9 mouse cellular contexts compared by ENCODE assay signal in the genomic region with DNA sequence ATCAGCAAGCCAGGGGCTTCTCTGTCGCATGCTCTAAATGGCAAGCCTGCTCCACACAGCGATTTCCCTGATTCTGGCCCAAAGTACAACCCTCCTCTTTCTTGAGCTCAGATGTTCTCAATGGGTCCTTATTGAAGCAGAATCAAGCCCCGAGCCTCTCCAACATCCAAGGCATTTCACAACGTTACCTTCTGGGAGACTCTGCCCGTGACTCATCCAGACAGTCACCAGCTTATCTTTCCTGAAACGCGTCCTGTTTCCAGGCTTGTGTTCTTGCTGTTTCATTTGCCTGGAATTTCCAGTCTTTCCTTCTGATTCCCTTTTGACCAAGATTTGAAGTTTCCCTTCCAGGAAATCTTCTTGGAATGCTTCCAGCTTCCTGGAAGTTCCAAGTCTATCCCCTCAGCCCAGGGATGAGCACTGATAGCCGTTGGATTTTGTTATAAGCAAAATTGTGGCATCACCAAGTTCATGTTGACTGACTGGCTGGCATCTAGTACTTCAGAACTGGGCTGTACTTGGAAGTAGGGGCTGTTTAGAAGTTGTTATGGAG. TPM values are rescaled to one million over a fixed set of nuclear protein-coding genes. Genes with fewer than 3 reads are reported as not detected.
DNase-seq lines count a peak whose midpoint lies in the region; ATAC-seq and TF ChIP-seq lines count a peak whose summit lies in the region.
"Had no signal": no experiment of that assay in that cellular context is flagged by ENCODE, and none has a peak within 500 bp of the region (broad histone marks: within the 10 kb centered on the region; RNA-seq: fewer than 3 reads in every experiment).

No protein-coding gene starts in this region.

- no peak for TF ChIP-seq CTCF in thymus, adult 2 months (IDR thresholded peaks at IDR 0.05; ENCODE audit: borderline replicate concordance, control insufficient read depth, extremely low read depth, insufficient read depth, low read length, poor library complexity)

- H3K4me1 ChIP-seq in thymus, adult 2 months (replicated peaks; ENCODE audit: control insufficient read depth, insufficient read depth, low read length), result peaks cover 12% of the 10 kb centered on the region
- peaks cover 44% of the 10 kb centered on the region for H3K4me1 ChIP-seq in forebrain, embryonic 10.5 days
- H3K4me1 ChIP-seq in midbrain, embryonic 13.5 days (replicated peaks), result peaks cover 15% of the 10 kb centered on the region

- WGBS in thymus, adult 2 months, result 85% methylated on average over 8 of the region's 8 CpGs
- 43% methylated on average over 8 of the region's 8 CpGs for WGBS in forebrain, embryonic 10.5 days
- WGBS in midbrain, embryonic 13.5 days, result 46% methylated on average over 8 of the region's 8 CpGs

- no peak for DNase-seq in thymus, adult 2 months
- DNase-seq in thymus, postnatal 25 days, result no peak
- DNase-seq in forebrain, embryonic 10.5 days (ENCODE audit: extremely low spot score, low spot score), result no peak
- peak; percentile 11 for DNase-seq in induced T-regulatory cell, adult 2 months (ENCODE audit: low read depth)
- DNase-seq in cerebellum, adult 8-10 months, result no peak

- TF ChIP-seq POLR2A in thymus, adult 2 months (IDR thresholded peaks at IDR 0.05; ENCODE audit: control insufficient read depth, extremely low read depth, insufficient read depth, low read length, poor library complexity), result no peak

- H3K36me3 ChIP-seq in thymus, adult 2 months (ENCODE audit: control insufficient read depth, insufficient read depth, low read length), result no peaks in the 10 kb centered on the region
- H3K36me3 ChIP-seq in forebrain, embryonic 10.5 days (replicated peaks), result no peaks in the 10 kb centered on the region
- H3K36me3 ChIP-seq in midbrain, embryonic 13.5 days, result no peaks in the 10 kb centered on the region

- H3K9me3 ChIP-seq in forebrain, embryonic 10.5 days, result no peaks in the 10 kb centered on the region
- no peaks in the 10 kb centered on the region for H3K9me3 ChIP-seq in midbrain, embryonic 13.5 days

- H3K27ac ChIP-seq in thymus, adult 2 months (ENCODE audit: control insufficient read depth, insufficient read depth, low read length), result no peak overlapping the region
- H3K27ac ChIP-seq in forebrain, embryonic 10.5 days, result peak overlapping the region; percentile 79
- no peak overlapping the region for H3K27ac ChIP-seq in midbrain, embryonic 13.5 days

- H3K9ac ChIP-seq in midbrain, embryonic 13.5 days (replicated peaks), result no peak overlapping the region

- peak overlapping the region; percentile 61 for H3K4me2 ChIP-seq in midbrain, embryonic 13.5 days (replicated peaks)

- ATAC-seq in midbrain, embryonic 13.5 days, result no peak
- no peak for ATAC-seq in inflammation-experienced regulatory T-cells, adult 6 months
- no peak for ATAC-seq in monocyte, adult 5-6 weeks (replicated peaks; ENCODE audit: insufficient number of reproducible peaks, low FRiP score, low TSS enrichment, poor library complexity, severe bottlenecking)

- H3K4me3 ChIP-seq in thymus, adult 2 months (ENCODE audit: control insufficient read depth, insufficient read depth, low read length), result peak overlapping the region; percentile 46; the same call in 1 of the 2 replicates
- H3K4me3 ChIP-seq in forebrain, embryonic 10.5 days, result peak overlapping the region; percentile 54
- H3K4me3 ChIP-seq in midbrain, embryonic 13.5 days (replicated peaks), result peak overlapping the region; percentile 39; the same call in 1 of the 2 replicates

- H3K27me3 ChIP-seq in thymus, adult 2 months (ENCODE audit: control insufficient read depth, insufficient read depth, low read length), result no peaks in the 10 kb centered on the region
- peaks cover 36% of the 10 kb centered on the region for H3K27me3 ChIP-seq in forebrain, embryonic 10.5 days (ENCODE audit: poor library complexity, severe bottlenecking)
- H3K27me3 ChIP-seq in midbrain, embryonic 13.5 days, result peaks cover 10% of the 10 kb centered on the region; the same call in 1 of the 2 replicates

RNA-seq across cellular contexts. Expression of gene Smad6, which starts 28.7 kb away (rescaled TPM):
- polyA plus RNA-seq in thymus, adult 2 months (2012; rRNA removed), result 6.5 and 8.0 TPM in 2 replicates
- polyA plus RNA-seq in forebrain, embryonic 10.5 days (2016; fragmentation: Nextera tagmentation; extraction: Ambion mirVana), result 3.6 and 3.7 TPM in 2 replicates
- 1.2 and 2.4 TPM in 2 replicates for polyA plus RNA-seq in midbrain, embryonic 13.5 days (2015; fragmentation: Nextera tagmentation; extraction: Ambion mirVana)
- not detected for polyA plus RNA-seq in inflammation-experienced regulatory T-cells, adult 6 months (2017; shearing (Covaris generic))
- 0.43 to 2.4 TPM (median 0.86 TPM) in 3 replicates for total RNA-seq in monocyte, adult 5-6 weeks (2017)
- total RNA-seq: neutrophil, adult 5-6 weeks had no signal
